Mouse (Mus musculus) small intestine, adult 2 months (tissue): Measurements from ENCODE around the gene Gm10974. TPM values are rescaled to one million over a fixed set of nuclear protein-coding genes. Genes with fewer than 3 reads are reported as not detected.
A peak's percentile ranks its signal among the peaks of the same experiment; 100 is the strongest.

Experiments used
- H3K27ac ChIP-seq: fragments of 200-500 bp; 2 replicates; pipeline ENCODE4 v1.5.1; 2012; ENCODE audit warnings: low read depth, low read length, control low read depth, inconsistent platforms; ENCODE audit not compliant: insufficient read depth
- H3K27me3 ChIP-seq: fragments of 200-500 bp; 2 replicates; pipeline ENCODE4 v1.6.1; 2012; ENCODE audit warnings: mild to moderate bottlenecking, moderate library complexity, low read length, inconsistent platforms; ENCODE audit not compliant: control insufficient read depth, insufficient read depth
- H3K36me3 ChIP-seq: fragments of 200-500 bp; 2 replicates; pipeline ENCODE4 v1.6.1; 2012; ENCODE audit warnings: mild to moderate bottlenecking, low read length, control low read depth, inconsistent platforms; ENCODE audit not compliant: control insufficient read depth, insufficient read depth
- H3K4me1 ChIP-seq: fragments of 200-500 bp; 2 replicates; pipeline ENCODE4 v1.6.1; 2012; ENCODE audit warnings: low read length, inconsistent platforms, mixed read lengths; ENCODE audit not compliant: control insufficient read depth, insufficient read depth, insufficient read length
- H3K4me3 ChIP-seq: fragments of 200-500 bp; 2 replicates; pipeline ENCODE4 v1.5.1; 2012; ENCODE audit warnings: low read depth, mild to moderate bottlenecking, control low read depth, inconsistent platforms, low read length, moderate library complexity
- CTCF ChIP-seq: fragments of 200-500 bp; IDR thresholded peaks from 2 replicates; pipeline ENCODE4 v1.5.1; 2012; ENCODE audit warnings: low read depth, mild to moderate bottlenecking, control low read depth, inconsistent platforms, low read length, moderate library complexity, mixed read lengths; ENCODE audit not compliant: insufficient replicate concordance, insufficient read length; ENCODE audit errors: extremely low read depth
- POLR2A ChIP-seq: fragments of 200-500 bp; IDR thresholded peaks from 2 replicates; pipeline ENCODE4 v1.6.1; 2012; ENCODE audit warnings: low read depth, mild to moderate bottlenecking, control low read depth, inconsistent platforms, low read length, moderate library complexity
- WGBS: fragments of 180-500 bp; shearing (Covaris S2); methylation state at CpG from one replicate; pipeline ENCODE4 v1.1.7; 2018; 5-methylcytosine and 5-hydroxymethylcytosine counted together
- polyA plus RNA-seq: library from polyadenylated mRNA; depleted of rRNA; stranded (reverse); fragments of >200 nt; gene quantifications from 2 replicates; pipeline ENCODE4 v1.2.3, GENCODE M21; 2012

Gm10974 gene
- polyA plus RNA-seq, 1 experiment, result not detected

- no peaks in the 10 kb centered on the region for H3K27me3 ChIP-seq
- no peak overlapping the region for H3K4me3 ChIP-seq
- H3K27ac ChIP-seq, result no peak overlapping the region
- H3K36me3 ChIP-seq, result no peaks in the 10 kb centered on the region
- TF ChIP-seq CTCF (no peak), POLR2A (no peak)
- 41% methylated on average over 11 of the region's 11 CpGs for WGBS
- no peaks in the 10 kb centered on the region; the same call in 1 of the 2 replicates for H3K4me1 ChIP-seq
Observed at GRCm38 (mm10) chr7:66405541-66405940, 39.8 kb downstream of the Gm10974 start.

DNA sequence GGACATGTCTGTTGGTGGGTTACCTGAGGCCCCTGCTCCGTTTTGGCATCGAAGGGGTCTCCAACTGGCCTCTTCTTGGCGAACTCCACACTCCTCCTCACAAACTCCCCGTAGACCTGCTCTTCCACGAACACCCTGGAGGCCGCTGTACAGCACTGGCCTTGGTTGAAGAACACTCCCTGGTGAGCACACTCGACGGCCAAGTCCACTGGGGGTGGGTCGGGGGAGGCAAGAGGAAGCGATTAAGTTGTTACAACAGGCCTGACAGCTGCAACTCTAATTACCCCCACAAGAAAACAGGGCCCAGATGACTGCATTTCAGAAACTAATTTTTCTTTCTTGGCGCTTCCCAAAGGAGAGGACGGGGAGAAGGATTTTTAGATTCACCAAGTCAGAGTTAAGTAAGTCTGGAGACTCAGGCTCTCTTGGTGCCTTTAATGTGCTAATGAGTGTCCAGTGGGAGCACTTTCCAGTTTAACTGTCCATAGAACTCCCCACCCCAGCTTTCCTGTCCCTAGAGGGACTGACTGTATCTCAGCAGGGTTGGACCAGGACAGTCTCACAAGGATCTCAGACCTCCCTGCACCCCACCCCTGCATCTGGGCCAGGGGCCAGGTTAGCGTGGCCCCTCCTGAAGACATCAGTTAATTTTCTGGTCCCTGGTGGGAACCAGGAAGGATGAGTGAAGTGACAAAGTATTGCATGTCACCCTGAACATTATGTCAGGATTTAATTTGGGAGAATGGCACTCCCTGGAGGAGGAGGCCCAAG, 40.4 kb downstream of the Gm10974 start:
- Histone ChIP-seq H3K27ac (no peak overlapping the region), H3K4me3 (no peak overlapping the region), H3K4me1 (no peaks in the 10 kb centered on the region; the same call in 1 of the 2 replicates), H3K27me3 (no peaks in the 10 kb centered on the region), H3K36me3 (no peaks in the 10 kb centered on the region)
- 52% methylated on average over 13 of the region's 13 CpGs for WGBS
- TF ChIP-seq CTCF (no peak), POLR2A (no peak)

DNA sequence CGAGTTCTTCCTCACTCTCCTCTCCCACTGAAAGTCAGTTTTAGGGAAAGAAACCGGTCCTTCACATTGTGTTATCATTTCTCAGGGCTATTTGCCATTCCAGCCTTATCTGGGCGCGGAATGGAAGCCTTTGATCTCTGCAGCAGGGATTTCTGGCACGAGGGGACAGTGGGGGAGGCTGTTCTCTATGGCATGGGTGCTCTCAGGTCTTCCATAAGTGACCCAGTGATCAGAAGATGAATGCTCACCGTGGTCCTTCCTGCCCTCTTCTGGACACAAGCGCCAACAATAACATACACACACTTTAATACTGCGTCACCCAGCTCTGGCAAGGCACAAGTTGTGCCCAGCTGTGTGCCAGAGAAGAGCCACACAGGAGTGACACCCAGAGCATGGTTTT, 41.3 kb downstream of the Gm10974 start:
- no peaks in the 10 kb centered on the region; the same call in 1 of the 2 replicates for H3K4me1 ChIP-seq
- WGBS, result 45% methylated on average over 8 of the region's 8 CpGs
- no peaks in the 10 kb centered on the region for H3K27me3 ChIP-seq
- no peak overlapping the region for H3K4me3 ChIP-seq
- H3K36me3 ChIP-seq, result no peaks in the 10 kb centered on the region
- no peak for TF ChIP-seq POLR2A
- TF ChIP-seq CTCF, result no peak
- H3K27ac ChIP-seq, result no peak overlapping the region

GRCm38 (mm10) chr7:66409433-66409832, 43.7 kb downstream of the Gm10974 start:
- 63% methylated on average over 6 of the region's 6 CpGs for WGBS
- no peaks in the 10 kb centered on the region for H3K36me3 ChIP-seq
- H3K4me3 ChIP-seq, result no peak overlapping the region
- no peaks in the 10 kb centered on the region for H3K27me3 ChIP-seq
- TF ChIP-seq CTCF (peak; percentile 52; the same call in 1 of the 2 replicates), POLR2A (no peak)
- H3K4me1 ChIP-seq, result no peaks in the 10 kb centered on the region; the same call in 1 of the 2 replicates
- no peak overlapping the region for H3K27ac ChIP-seq

- TF ChIP-seq POLR2A, result no peak
- TF ChIP-seq CTCF, result no peak
Observed at GRCm38 (mm10) chr7:66413093-66413492, 47.4 kb downstream of the Gm10974 start.

GRCm38 (mm10) chr7:66416829-66417228, 51.1 kb downstream of the Gm10974 start:
- Histone ChIP-seq H3K27me3 (no peaks in the 10 kb centered on the region), H3K36me3 (no peaks in the 10 kb centered on the region; the same call in 1 of the 2 replicates), H3K4me1 (no peaks in the 10 kb centered on the region), H3K4me3 (no peak overlapping the region), H3K27ac (no peak overlapping the region)
- 83% methylated on average over 4 of the region's 4 CpGs for WGBS
- TF ChIP-seq POLR2A (no peak), CTCF (no peak)

More at GRCm38 (mm10) chr7:66413093-66413492, 47.4 kb downstream of the Gm10974 start:
- Histone ChIP-seq H3K36me3 (no peaks in the 10 kb centered on the region), H3K27ac (no peak overlapping the region), H3K4me3 (no peak overlapping the region), H3K27me3 (no peaks in the 10 kb centered on the region), H3K4me1 (no peaks in the 10 kb centered on the region; the same call in 1 of the 2 replicates)
- WGBS, result 74% methylated on average over 7 of the region's 7 CpGs

DNA sequence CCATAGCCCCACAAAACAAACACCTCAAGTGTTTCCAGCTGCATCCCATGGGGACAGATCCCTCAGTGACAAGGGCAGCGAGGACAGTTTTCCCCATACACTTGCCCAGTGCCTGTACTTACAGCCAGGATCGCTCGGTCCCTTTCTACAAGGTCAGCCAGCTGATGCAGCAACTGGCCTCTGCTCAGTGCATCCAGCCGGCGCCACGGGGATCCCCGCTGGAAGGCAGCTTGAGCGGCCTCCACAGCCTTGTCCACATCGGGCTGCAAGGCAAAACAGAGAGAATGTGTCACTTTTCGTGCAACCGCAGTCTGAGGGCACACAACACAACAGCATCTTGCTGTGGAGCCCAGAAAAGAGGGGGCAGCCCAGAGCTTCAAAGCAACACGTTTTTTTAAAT, 53.3 kb downstream of the Gm10974 start:
- 33% methylated on average over 12 of the region's 12 CpGs for WGBS
- Histone ChIP-seq H3K27ac (no peak overlapping the region), H3K4me3 (no peak overlapping the region), H3K4me1 (no peaks in the 10 kb centered on the region), H3K36me3 (no peaks in the 10 kb centered on the region; the same call in 1 of the 2 replicates), H3K27me3 (no peaks in the 10 kb centered on the region)
- no peak for TF ChIP-seq CTCF
- TF ChIP-seq POLR2A, result no peak
